Mouse (Mus musculus) induced T-regulatory cell, adult 2 months (primary cell): Measurements from ENCODE around the gene Adam20.
"Not testable (repeated sequence)": the region's sequence is repeated elsewhere in the genome, so short reads cannot be mapped to it uniquely, and the experiment has no call there.

Source experiments
- DNase-seq: peaks from one replicate; pipeline ENCODE4 v3.0.0-alpha.2; 2012; ENCODE audit warnings: low read depth

The Adam20 gene

DNA sequence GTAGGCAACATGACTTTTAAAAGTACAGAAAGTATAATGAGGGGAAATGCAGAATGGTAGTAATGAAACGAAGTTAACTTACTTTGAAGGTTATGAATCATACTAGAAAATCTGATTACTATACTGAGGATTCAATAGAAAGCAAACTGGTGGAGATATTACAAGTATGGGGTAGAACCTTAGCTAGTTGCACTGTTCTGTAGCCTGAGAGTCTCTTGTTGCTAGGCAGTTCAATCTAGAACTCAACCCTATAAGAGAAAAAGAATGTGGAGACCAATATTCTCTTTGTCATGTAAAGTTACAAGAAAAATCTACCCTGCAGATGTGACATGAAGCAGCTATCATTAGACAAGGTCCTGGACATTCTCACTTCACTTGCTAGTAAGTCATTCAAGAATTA lies at the start of gene Adam20:
Adam20 (plus strand) TSS at position 301 of the 400 bp plus-strand sequence.
- not testable (repeated sequence) for DNase-seq

DNA sequence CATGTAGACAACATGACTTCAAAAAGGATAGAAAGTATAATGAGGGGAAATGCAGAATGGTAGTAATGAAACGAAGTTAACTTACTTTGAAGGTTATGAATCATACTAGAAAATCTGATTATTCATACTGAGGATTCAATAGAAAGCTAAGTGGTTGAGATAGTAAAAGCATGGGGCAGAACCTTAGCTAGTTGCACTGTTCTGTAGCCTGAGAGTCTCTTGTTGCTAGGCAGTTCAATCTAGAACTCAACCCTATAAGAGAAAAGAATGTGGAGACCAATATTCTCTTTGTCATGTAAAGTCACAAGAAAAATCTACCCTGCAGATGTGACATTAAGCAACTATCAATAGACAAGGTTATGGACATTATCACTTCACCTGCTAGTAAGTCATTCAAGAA lies 41.2 kb upstream of the Adam20 start, which contains the start of gene Adam25:
Adam25 (plus strand) TSS at position 301 of the 400 bp plus-strand sequence.
- DNase-seq = not testable (repeated sequence)

DNA sequence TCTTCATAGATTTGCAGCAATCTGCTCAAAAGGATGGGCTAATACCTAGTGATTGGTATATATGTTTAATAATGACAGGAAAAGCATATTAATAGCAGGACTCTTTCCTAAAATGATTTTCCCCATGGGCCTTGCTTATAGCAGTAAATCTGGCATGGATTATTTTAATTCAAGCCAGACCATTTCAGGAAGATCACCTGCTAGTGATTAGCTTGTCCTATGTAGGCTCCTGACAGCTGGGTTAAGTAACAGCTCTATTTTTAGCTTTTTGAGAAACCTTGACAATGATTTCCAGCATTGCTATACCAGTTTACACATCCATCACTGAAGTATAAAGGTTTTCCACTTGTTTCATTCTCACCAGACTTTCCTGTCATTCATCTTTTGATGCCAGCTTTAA lies 9.8 kb upstream of the Adam20 start:
- DNase-seq = no peak

DNA sequence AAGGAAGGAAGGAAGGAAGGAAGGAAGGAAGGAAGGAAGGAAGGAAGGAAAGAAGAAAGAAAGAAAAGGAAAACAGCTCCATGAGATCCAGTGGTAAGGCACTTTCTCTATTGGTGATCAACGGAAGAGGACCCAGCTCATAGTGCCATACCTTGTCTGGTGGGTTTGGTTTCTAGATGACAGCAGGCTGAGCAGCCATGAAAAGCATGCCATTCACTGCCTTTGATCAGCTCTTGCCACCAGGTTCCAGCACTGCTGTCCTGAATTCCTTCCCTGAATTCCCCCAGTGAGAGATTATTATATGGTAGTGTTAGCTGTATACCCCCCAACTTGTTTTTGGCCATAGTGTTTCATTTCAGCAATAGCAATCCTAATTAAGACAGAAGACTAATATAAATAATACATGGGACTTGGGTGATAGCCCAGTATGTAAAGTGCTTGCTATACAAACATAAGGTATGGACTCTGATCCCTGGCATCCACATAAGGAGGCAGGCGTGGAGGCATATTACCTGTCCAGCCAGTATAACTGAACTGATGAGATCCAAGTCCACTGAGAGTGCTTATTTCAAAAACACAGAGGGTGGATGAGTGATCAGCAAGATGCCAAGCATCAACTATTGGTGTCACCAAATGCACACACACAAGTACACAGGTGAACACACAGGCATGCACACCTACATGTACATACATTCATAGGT lies 10.5 kb downstream of the Adam20 start:
- no peak for DNase-seq
